Mouse (Mus musculus) testis, adult 2 months (tissue): ENCODE data around the gene Tmc6. TPM values are rescaled to one million over a fixed set of nuclear protein-coding genes. Genes with fewer than 3 reads are reported as not detected.
A peak's percentile ranks its signal among the peaks of the same experiment; 100 is the strongest.

Source experiments
- H3K27ac ChIP-seq: fragments of 200-500 bp; 2 replicates; pipeline ENCODE4 v1.5.1; 2012; ENCODE audit warnings: low read depth, low read length; ENCODE audit not compliant: control insufficient read depth, insufficient read depth
- H3K27me3 ChIP-seq: fragments of 200-500 bp; 2 replicates; pipeline ENCODE4 v1.6.1; 2012; ENCODE audit warnings: mild to moderate bottlenecking, low read length, moderate library complexity; ENCODE audit not compliant: control insufficient read depth, insufficient read depth
- H3K36me3 ChIP-seq: fragments of 200-500 bp; 2 replicates; pipeline ENCODE4 v1.6.1; 2012; ENCODE audit warnings: mild to moderate bottlenecking, low read length; ENCODE audit not compliant: control insufficient read depth, insufficient read depth
- H3K4me1 ChIP-seq: fragments of 200-500 bp; 2 replicates; pipeline ENCODE4 v1.6.1; 2012; ENCODE audit warnings: low read length; ENCODE audit not compliant: control insufficient read depth, insufficient read depth
- H3K4me3 ChIP-seq: fragments of 200-500 bp; 2 replicates; pipeline ENCODE4 v1.5.1; 2012; ENCODE audit warnings: low read depth, mild to moderate bottlenecking, low read length, moderate library complexity, mixed read lengths; ENCODE audit not compliant: control insufficient read depth
- CTCF ChIP-seq: fragments of 200-500 bp; IDR thresholded peaks from 2 replicates; pipeline ENCODE4 v1.5.1; 2012; ENCODE audit warnings: low read depth, mild to moderate bottlenecking, inconsistent platforms, low read length, moderate library complexity; ENCODE audit not compliant: control insufficient read depth, insufficient read depth, insufficient replicate concordance
- POLR2A ChIP-seq: fragments of 200-500 bp; IDR thresholded peaks from 2 replicates; pipeline ENCODE4 v1.6.1; 2012; ENCODE audit warnings: low read depth, mild to moderate bottlenecking, inconsistent platforms, low read length, moderate library complexity; ENCODE audit not compliant: control insufficient read depth
- polyA plus RNA-seq: library from polyadenylated mRNA; depleted of rRNA; stranded (reverse); fragments of >200 nt; gene quantifications from 2 replicates; pipeline ENCODE4 v1.2.3, GENCODE M21; 2012

Tmc6 gene
- polyA plus RNA-seq, 1 experiment, result 9.7 TPM

DNA sequence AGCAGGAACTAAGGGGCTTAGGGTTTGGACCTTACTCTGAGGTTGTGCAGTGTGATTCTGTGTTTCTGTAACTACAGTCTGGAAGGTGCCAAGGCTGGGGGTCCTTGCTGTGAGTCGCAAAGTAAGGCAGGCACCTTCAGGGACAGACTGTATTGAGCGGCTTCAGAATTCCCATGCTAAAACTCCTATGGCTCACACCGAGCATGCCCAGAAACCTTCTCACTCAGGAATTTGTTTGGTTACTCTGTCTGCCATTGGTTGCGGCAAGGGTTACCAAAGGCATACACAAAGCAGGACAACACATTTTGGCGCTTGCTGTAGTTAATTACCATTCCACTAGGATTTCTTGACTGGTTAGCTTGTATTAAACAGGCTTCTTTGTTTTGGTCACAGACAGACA, 44.2 kb upstream of the Tmc6 start:
- peak overlapping the region; percentile 73 for H3K27ac ChIP-seq
- no peaks in the 10 kb centered on the region for H3K27me3 ChIP-seq
- peak overlapping the region; percentile 41 for H3K4me3 ChIP-seq
- H3K4me1 ChIP-seq, result peaks cover 23% of the 10 kb centered on the region
- H3K36me3 ChIP-seq, result no peaks in the 10 kb centered on the region
- no peak for TF ChIP-seq CTCF
- TF ChIP-seq POLR2A, result no peak

DNA sequence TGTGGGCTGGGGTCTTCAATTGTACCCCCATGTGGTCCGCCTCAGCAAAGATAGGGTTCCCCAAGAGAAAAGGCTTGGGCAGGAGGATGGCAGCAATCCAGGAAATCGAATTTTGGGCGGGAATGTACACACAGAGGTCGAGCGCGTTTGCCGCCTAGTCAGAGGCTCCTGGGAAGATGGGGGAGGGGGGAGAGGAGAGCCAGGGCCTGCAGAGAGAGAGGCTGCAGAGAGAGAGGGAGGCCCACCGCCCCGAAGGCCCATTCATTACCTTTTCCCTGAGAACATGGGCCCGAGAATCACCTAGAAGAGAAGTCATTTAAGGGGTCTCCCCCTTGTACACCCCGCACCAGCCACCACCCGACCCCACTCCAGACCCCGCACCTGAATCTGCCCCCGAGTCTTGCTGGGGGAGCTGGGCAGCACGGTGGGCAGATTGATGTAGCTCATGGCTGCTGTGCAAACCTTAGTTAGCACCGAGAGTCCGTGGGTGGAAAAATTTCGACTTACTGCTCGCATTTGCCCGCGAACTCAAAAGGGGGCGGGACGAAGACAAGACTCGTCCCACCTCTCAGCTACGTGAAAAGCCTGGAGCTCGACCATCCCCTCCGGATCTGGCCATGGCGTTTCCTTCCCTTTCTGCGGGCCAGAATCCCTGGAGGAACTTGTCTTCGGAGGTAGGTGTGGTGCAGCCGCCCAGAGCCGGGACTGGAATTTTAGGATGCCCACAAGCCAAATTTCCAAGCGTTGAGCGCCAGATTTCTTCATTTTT, 43.5 kb upstream of the Tmc6 start, which contains the start of the genes Afmid and Tk1:
Gene Afmid, plus strand, starts transcription at position 592 of the 769 bp plus-strand sequence.
Gene Tk1, minus strand, starts transcription at position 760 of the 769 bp plus-strand sequence.
- TF ChIP-seq POLR2A (no peak; the same call in 1 of the 2 replicates), CTCF (no peak)
- no peaks in the 10 kb centered on the region for H3K27me3 ChIP-seq
- peak within 1 kb of the TSS; percentile 73 for H3K27ac ChIP-seq
- H3K4me1 ChIP-seq, result peaks cover 23% of the 10 kb centered on the region
- H3K36me3 ChIP-seq, result no peaks in the 10 kb centered on the region
- peak within 1 kb of the TSS; percentile 41 for H3K4me3 ChIP-seq

GRCm38 (mm10) chr11:117824060-117824969, 42.3 kb upstream of the Tmc6 start:
- Histone ChIP-seq H3K36me3 (no peaks in the 10 kb centered on the region), H3K4me3 (no peak overlapping the region), H3K27me3 (no peaks in the 10 kb centered on the region), H3K27ac (no peak overlapping the region), H3K4me1 (peaks cover 23% of the 10 kb centered on the region)
- peak; percentile 86 for TF ChIP-seq CTCF
- no peak for TF ChIP-seq POLR2A

GRCm38 (mm10) chr11:117823411-117823810, 41.4 kb upstream of the Tmc6 start:
- H3K36me3 ChIP-seq, result no peaks in the 10 kb centered on the region
- H3K4me1 ChIP-seq, result peaks cover 20% of the 10 kb centered on the region
- TF ChIP-seq CTCF (no peak), POLR2A (no peak)
- no peaks in the 10 kb centered on the region for H3K27me3 ChIP-seq
- no peak overlapping the region for H3K4me3 ChIP-seq
- no peak overlapping the region for H3K27ac ChIP-seq

DNA sequence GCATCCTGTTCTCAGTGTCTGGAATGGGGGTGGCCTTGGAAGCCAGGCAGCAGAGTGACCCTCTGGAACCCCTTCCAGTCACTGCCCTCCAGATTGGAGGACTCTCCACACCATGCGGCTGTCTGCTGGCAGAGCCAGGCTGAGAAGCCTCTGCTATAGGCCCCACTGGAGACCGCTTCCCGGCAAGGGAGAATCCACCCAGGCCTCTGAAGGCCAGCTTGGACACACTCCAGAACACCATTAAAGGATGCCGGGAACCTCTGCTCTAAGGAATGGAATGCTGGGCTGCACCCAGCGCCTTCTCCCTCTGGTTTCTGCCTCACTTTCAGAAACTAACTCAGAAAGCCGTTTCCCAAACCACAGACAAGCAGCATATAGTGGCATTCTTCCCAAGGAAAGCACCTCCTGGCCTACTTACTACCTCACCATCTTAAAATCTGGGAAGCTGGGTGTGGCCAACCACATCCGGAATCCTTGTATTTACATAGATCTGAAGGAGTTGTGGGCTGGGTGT, 40.8 kb upstream of the Tmc6 start:
- no peak overlapping the region for H3K4me3 ChIP-seq
- no peak for TF ChIP-seq POLR2A
- no peak for TF ChIP-seq CTCF
- H3K27ac ChIP-seq, result no peak overlapping the region
- H3K27me3 ChIP-seq, result no peaks in the 10 kb centered on the region
- no peaks in the 10 kb centered on the region for H3K36me3 ChIP-seq
- H3K4me1 ChIP-seq, result peaks cover 16% of the 10 kb centered on the region

DNA sequence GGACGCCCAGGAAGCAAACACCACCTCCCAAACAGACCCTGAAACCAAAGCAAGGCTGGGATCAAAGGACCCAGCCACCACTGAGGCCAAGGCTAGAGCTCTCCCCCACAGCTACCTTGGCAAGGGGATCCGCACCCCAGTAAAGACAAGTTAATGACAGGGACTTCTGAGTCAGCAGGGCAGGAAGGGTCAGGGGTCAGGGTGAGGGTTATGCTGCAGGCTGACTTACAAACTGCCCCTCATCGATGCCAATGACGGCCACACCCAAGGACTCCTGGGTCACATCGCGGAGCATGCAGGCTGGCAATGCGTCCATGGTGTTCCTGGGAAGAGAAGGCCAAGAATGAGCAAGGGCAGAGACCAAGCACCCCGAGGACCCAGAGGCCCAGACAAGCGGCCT, 39.9 kb upstream of the Tmc6 start:
- Histone ChIP-seq H3K4me1 (peaks cover 14% of the 10 kb centered on the region), H3K27me3 (no peaks in the 10 kb centered on the region), H3K4me3 (no peak overlapping the region), H3K27ac (no peak overlapping the region; the same call in 1 of the 2 replicates), H3K36me3 (no peaks in the 10 kb centered on the region)
- TF ChIP-seq POLR2A (no peak), CTCF (no peak)

DNA sequence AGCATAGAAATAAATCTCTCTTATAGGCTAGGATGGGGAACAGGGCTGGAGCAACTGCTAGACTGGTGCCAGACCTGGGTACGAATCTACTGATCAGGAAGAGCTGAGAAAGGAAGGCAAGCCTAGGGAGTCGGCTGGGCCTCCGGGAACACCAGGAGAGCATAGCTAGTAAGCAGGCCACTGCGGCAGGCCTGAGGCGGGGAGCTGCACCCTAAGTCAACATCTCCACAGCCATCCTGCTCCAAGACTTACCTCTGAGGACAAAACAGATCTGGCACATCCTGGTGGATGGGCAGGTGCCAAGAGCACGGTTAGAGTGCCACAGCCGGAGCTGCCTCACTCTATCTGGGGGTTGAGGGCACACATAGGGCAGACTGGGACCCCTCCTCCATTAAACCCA, 38.2 kb upstream of the Tmc6 start:
- TF ChIP-seq POLR2A (no peak), CTCF (no peak)
- peaks cover 4% of the 10 kb centered on the region for H3K4me1 ChIP-seq
- no peak overlapping the region for H3K4me3 ChIP-seq
- H3K36me3 ChIP-seq, result no peaks in the 10 kb centered on the region
- no peaks in the 10 kb centered on the region for H3K27me3 ChIP-seq
- no peak overlapping the region for H3K27ac ChIP-seq
